Mouse (Mus musculus): ENCODE results near the gene Wdr93.
A peak's percentile ranks its signal among the peaks of the same experiment; 100 is the strongest.
"Not testable (repeated sequence)": the region's sequence is repeated elsewhere in the genome, so short reads cannot be mapped to it uniquely, and the experiment has no call there.

The Wdr93 gene

DNA sequence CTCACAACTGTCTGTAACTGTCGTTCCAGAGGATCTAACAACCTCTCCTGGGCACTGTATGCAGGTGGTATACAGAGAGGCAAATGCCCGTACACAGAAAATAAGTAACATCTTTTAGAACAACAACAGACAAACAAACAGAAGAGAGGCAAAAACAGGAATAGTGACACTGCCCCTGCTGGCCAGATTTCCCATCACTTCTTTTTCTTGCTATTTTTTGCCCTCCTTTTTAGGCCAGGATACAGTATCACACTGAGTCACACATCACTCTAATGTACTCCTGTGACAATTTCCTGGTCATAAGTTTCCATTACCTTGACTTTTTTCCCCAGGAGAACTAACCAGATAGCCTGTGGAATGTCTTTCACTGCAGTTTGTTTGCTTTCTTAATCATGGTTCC is 13.4 kb downstream of the Wdr93 start:
- DNase-seq, result no peak

DNA sequence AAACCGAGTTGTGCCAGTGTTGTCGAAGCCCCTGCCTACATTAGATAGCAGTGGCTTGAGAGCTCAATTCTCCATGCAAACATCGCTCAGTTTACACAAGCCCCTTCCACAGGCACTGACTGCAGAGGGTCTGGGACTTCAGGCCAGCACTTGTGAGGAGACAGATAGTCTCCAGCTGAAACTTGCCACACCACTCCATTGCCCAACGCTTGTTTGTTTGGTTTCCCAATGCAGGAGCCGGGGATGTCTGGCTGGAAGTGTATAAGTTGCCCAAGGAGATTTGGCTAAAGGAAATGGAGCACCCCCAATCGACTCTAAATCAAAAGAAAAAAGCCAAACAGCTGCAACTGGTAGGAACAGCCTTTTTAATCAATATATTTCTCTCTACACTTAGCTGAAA is 15.2 kb downstream of the Wdr93 start:
- DNase-seq, result no peak

DNA sequence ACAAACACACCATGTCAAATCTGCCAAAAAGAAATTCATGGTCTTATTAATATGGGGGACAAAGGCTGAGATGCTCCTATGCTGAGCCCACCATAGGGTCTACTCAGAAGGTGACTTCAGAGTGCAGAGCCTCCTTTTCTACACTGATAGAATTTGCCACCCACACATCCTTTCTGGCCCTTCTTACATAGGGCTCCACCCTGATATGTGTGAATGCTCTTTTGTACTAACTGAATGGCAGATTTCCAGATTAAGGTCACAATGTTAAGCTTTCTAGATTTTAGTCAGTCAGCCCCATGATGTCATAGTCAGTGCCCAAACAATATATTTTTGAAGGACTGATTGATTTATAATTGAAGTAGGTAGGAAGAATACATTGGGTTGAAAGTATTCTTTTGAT is 16.8 kb downstream of the Wdr93 start:
- no peak for DNase-seq

DNA sequence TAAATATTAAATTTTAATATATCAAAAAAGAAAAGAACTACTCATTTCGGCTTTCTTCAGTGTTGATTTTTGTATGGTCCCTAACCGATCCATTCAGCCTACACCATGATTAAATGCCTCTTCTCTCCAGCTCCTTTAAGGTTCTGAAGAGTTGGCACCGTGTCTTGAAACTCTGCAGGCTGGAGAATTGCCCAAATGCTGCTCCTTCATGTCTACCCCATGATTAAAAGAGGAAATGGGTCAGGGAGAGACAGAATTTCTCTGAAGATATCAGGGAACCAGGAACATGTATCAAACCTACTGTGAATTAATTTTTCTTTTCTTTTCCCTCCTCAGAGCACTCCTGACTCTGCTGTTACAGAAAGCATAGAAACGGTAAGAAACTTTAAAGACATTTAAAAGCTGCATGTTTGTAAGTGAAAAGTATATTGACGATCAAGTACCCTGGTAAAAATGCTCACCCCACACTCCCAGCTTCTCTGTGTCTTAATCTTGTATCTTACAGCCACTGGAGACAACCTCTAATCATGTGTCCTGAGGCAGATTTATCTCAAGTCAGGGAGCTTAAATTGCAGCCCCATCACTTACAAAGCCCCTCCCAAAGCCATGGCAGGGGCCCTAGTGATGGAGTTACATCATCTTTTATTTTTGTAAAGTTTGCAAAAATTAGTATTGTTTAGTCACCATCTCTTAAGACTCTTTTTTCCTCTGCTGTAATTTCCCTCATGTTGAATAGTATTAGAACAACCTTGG is 18.3 kb downstream of the Wdr93 start:
- peak; percentile 25 to 33 for DNase-seq

DNA sequence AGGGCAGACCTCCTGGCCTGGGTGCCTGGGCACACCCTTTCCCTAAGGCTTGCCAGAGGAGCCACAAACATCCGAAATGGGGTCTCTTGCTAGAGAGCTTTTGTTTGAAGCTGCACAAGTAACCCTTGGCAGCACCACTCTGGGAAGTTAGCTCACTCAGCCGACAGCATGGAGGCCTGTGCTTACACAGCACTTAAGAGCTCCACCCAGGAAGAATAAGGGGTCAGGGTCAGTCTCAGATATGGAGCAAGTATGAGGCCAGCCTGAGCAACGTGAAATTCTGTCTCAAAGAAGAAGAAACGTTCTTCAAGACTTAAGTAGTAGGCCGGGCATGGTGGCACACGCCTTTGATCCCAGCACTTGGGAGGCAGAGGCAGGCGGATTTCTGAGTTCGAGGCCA is 19.1 kb downstream of the Wdr93 start:
- no peak for DNase-seq

DNA sequence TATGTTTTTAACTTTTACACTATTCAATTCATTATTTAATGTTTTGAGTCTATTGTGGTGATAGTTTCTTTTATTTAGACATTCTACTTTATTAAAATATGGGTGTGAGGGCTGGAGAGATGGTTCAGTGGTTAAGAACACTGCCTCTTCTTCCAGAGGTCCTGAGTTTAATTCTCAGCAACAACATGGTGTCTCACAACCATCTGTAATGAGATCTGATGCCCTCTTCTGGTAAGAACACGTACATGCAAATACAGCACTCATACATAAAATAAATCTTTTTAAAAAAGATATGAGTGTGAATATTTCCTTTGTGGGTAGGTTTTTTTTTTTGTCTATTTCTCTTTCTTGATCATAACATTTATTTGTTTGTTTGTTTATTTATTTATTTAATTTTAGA is 23.0 kb downstream of the Wdr93 start:
- DNase-seq, result no peak

DNA sequence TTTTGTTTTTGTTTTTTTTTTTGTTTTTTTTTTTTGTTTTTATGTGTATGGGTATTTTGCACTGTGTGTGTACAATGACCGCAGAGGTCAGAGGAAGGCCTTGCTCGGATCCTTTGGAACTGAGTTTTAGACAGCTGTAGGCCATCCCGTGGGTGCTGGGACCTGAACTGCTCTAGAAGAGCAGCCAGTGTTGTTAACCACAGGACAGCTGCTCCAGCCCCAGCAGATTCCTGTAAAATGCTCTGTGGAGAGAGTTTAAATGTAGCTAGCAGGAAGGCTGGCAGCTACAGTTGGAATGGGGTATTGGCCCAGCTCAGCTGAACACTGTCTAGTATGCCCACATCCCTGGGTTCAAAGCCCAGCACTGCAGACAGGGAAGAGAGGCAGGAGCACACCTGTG is 26.7 kb downstream of the Wdr93 start:
- no peak for DNase-seq

DNA sequence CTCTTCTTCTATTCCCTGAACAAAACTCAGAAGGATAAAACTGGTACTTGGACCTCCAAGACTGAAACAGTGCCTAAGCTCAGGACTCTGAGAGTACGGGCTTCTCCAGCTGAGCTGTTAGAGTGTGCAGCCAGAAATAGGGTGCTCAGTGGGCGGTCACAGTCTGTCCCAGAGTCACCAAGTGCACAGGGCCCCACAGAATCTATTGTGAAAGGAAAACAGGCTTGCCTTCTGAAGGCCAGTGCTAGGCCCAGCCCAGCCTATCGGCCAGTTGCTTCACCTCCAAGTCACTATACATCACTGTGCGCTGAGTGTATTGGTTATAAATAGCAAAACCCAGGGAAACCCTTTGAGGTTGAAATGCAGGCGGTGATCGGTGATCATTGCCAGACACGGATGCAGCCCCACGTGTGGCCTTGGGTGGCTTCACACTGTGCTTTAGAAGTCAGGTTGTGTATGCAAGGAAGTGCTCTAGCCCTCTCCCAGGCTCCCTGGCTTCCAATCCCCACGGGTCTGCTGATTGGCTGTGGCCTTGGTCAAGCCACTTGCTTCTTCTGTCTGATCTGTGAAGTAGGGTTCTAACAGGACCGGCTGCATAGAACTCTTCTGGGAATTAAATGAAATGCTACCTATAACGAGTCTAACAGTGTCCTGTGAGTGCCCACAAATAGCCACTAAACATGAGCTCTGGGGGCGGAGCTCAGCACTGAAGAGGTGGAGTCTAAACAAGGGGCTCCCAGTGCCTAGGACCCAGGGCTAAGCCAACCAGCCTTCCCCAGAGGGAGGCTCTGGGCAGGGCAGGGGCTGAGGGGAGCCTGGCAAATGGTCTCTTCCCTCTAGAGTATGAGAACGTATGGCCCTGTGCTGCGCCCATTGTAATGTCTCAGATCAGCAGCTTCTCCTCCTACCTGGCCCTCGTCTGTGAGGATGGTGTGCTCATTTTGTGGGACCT is 28.9 kb downstream of the Wdr93 start:
- DNase-seq, result no peak

DNA sequence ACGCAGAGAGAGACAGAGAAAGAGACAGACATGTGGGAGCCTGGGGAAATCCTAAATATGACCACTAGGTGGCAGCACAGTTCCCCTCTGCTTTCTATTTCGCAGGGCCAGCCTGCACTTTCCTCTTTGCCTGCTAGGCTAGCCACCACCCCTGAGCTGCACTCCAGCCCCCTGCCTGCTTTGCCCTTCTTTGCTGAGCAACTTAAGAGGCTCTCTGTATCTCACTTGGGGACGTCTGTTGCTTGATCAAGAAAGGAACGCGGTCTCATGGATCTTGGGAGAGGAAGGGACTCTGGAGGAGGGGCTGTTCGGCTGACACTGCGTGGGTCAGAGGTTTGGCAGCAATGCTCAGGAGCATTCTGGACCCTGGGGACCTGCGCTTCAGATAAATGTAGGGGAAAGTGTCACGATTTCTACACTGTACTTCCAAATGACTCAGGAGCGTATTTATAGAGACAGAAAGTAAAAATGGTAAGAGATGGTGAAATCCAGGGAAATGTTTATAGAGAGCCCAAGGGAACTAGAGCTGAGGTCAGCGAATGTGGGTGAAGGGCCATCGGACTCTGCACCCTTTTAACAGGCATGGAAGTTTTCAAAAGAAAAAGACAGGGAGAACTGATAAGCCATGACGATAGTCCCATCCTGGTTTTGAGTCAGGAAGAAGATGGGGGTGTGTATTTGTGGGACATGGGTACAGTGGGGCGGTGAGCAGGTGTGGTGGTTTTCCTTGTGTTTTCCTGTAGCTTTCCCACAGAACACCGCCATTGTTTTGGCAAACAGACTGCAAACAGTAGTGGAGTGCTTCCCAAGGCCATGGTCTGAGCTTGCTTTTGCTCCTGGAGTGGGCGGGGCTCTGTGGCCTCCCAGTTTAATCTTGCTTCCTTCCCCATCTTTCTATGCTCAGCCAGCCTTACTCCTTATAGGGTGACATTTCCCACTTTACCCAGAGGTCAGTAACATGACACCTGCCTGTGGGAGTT is 38.0 kb downstream of the Wdr93 start:
- DNase-seq, result peak; percentile 85 to 87

DNA sequence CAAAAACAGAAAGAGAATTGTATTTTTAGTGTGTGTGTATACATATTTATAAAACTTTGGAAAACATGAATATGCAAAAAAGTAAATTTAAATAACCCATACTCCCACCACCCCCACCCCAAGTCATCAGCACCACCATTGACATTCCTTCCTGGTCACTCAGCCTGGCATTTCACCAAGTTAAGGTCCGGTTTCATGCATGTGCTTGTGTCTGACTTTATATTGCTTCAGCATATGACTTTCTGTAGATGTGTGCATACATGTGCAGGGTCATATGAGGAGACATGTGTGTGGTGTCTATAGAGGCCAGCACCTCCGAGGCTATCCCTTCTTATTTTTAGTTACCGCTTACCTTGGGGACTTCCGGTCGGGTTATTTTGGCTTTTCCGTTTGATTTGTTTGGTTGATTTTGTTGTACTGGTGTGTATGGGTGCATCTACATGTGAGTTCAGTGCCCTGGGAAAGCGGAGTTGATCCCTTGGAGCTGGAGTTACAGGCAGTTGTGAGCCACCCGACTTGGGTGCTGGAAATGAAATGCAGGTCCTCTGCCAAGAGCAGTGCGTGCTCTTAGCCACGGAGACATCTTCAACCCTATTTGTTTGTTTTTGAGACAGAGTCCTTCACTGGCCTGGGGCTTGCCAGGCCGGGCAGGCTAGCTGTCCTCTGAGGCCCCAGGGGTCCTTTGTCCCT is 39.0 kb downstream of the Wdr93 start:
- no peak for DNase-seq

DNA sequence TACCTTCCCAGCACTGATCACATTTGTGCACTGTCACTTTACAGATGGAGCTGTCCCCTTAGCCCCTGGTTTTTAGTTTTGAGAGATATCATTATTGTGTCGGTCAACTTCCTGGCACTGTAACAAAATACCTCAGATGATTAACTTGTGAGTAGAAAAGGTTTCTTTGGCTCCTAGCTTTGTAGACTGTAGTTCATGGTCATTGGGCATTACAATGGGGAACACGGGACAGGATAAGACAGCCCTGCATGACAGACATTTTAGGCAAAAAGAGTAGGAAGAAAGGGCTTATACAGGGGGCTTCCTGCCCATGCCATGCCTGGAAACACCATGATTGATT is 39.5 kb downstream of the Wdr93 start:
- DNase-seq, result no peak

DNA sequence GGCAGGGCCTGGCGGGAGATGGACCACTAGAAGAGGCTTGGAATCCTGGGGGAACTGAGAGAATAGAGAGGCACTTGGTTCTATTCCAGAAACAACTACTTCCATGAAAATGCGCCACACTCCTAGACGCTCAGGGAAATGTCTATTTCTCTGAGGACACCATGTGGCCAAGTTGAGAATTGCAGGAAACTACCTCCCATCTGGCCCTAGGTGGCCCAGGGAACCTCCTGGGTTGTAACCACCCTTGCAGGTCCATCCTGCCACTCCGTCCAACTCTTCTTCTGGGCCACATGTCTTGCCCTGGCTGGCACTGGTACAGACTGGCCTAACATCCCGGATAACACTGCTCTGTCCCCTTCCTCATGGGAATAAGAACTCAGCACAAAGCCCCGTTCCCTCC is 43.3 kb downstream of the Wdr93 start:
- peak; percentile 79 to 85 for DNase-seq

DNA sequence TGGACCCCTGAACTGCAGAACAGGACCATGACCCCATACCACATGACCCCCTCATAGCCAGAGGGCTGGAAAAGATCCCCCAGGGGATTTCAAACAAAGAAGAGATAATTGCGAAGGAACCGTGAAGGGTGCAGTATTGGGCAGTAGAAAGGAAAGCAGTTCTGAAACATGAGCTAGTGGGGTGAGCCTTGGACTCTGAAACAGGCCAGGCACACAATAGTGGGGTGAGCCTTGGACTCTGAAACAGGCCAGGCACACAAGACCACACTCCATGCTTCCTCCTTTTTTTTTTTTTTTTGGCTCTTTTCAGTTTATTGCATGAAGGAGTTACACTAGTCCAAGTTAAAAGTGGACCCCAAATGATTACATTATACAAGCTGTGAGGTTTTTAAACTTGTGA is 46.8 kb downstream of the Wdr93 start:
- not testable (repeated sequence) for DNase-seq

DNA sequence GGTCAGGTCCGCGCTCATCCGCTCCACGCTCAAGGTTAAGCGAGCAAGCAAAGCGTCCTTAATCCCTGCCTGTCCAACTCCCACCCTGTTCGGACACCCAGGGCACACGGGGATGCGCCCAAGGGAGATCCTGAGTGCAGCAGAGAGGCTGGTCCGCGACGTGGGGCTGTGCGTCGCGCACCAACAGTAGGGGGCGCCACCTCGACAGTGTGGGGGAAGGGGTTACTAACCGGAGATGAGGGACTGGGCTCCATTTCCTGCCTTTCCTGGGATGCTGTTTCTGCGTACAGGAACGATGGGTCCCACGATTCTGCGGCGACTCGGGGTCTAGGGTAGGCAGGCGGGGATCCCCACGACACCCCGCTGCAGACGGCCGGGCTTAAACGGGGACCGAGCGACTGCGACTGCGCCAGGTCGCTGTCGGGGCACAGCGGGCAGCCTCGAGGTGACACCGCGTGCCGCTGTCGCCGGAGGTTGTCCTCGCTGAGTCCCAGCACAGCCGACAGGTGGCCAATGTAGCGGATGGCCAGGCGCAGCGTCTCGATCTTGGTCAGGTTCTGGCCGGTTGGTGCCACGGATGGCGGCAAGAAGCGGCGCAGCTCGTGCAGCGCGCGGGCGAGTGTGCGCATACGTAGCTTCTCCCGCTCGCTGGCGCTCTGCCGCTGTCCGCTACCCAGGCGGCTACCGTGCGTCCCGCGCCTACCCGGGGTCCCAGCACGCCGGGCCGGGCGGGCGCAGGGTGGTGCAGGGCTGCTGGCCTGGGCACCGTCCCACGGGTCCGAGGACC is 49.9 kb downstream of the Wdr93 start:
- peak; percentile 46 to 67 for DNase-seq

DNA sequence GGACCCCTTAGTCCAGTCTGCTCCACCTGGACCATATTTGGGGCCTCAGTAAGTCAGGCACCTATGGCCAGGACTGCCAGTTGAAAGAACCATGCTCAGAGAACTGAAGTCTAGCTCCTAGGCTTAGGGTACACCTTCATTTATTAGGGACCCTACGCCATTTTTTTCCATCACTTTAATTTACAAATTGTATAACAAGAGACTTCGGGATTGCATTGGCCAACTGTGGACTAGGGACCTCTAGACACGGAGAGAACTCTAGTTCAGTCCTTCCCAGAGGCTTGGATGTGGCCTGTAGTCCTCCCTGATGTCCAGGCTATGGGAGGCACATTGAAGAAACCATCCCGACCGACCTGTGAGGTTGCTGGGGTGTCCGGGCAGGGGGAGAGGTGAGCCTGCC is 50.7 kb downstream of the Wdr93 start, which contains the start of gene Mesp1:
Gene Mesp1 (minus strand): TSS at position 101 of the 400 bp plus-strand sequence.
- DNase-seq, result no peak

DNA sequence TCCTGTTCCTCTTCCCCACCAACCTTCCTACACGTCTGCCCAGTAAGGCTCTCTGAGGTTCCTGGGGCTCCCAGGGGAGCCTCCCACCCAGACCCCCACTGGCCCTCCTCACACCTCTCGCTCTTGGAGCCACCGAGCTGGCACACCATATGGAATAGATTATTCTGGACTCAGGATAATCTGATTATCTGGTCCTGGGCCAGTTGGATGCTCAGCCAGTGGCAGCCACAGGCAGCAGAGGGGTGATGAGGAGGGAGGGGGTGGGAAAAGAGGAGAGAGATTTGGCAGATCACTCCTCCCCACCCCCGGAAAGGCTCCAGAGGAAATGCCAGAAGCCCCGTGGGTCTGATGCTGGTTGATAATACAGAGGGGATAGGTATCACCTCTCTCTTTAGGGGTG is 55.6 kb downstream of the Wdr93 start:
- DNase-seq, result no peak

DNA sequence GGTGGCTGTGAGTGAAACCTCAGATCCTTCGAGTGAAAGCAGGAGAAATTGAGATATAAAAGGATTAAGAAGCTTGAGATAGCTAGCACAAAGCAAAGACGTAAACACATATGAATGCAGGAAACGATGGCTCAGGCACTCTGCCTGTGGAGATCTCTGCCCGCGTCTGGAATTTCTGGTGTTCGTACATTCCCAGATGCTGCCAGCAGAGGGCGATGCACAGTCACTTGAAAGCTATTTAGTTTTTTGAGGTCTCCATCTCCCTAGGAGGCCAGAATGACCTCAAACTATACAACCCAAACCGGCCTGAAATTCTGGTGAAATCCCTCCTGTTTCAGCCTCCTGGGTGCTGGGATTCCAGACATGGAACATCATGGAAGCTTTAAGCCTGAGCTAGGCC is 56.1 kb downstream of the Wdr93 start:
- peak; percentile 83 to 87 for DNase-seq

DNA sequence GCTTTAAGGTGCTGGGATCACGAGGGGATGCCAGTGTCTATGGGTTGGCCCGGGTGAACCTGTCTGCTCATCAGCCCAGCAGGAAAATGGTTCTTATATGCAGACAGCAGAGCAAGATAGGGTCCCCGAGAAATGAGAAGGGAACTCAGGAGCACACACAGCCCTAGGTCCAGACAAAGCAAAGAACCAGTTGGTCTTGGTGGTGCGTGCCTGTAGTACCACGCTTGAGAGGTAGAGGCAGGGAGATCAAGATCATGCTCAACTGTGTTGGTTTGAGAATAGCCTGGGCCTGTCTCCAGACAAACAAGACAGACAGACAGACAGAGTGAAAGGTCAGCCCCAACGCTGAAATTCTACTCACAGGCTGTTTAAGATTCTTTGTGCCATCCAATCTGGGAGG is 56.5 kb downstream of the Wdr93 start:
- DNase-seq, result no peak

DNA sequence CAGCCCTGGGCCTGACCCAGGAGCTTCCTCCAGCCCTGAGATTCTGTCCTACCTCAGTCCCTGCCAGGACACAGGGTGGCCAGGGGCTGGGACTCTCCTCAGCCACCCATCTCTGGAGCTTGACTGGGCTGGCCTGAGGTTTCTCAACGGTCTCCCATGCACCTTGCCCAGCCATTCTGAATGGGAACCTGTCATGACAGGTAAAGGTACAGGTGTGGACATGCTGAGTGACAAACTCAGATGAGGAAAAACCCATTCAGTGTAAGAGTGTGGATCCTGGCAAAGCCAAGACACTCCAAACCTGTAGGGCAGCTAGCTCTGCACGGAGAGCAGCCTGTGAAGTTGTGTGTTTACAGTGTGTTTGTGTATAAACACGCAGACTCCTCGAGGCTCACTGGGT is 57.4 kb downstream of the Wdr93 start:
- no peak for DNase-seq

DNA sequence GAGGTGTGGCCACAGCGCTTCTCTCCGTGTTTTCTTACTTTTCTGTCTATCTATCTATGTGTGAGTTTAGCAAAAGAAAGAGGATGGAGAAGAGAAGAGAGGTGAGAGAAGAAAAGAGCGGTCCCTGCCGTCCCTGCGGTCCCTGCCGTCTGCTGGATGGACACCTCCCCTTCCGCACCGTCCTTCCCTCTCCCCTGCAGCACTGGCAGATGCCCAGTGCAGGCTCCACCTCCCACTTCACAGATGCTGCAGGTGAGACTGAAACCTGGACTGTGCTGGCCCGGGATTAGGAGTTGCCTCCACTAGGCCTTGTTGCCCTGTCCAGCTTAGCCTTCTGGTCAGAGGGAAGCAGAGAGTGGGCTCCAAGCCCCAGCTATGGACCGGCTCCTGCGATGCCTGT is 58.4 kb downstream of the Wdr93 start:
- DNase-seq, result no peak

DNA sequence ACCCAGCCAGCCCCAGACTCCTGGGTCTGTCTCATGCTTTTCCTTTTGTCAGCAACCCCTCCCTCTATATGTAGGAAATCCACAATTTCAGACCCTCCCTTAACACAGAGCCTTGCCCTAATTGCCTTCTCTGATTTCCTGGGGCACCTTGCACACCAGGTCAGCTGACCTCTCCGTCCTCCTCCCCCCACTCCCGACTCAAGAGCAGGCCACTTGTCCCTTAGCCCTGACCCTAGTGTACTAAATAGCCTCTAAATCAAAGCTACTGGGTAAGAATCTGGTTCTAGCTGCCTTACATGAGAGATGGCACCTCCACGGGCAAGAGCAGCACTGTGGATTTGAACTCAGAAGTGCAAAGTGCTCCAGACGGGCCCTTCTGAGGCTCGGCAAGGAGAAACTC is 59.1 kb downstream of the Wdr93 start:
- no peak for DNase-seq

Data from cerebellum, postnatal 14 days (tissue).